Mouse (Mus musculus) forebrain, embryonic 10.5 days (tissue): ENCODE measurements at regions not wholly inside any gene's neighbourhood (a gene's known extent, or its start where the extent isn't known, plus 50 kb on each side); places are given as distances from the start of the nearest gene placed in this dataset.

Experiments used
- DNase-seq: peaks from one replicate; pipeline ENCODE4 v3.0.0-alpha.2; 2017; ENCODE audit warnings: low spot score; ENCODE audit errors: extremely low spot score
- H3K27ac ChIP-seq: fragments of 300-500 bp; sonication (generic); 2 replicates; pipeline ENCODE4 v1.5.1; 2016; ENCODE audit warnings: mild to moderate bottlenecking
- H3K27me3 ChIP-seq: fragments of 300-500 bp; sonication (generic); 2 replicates; pipeline ENCODE4 v1.6.1; 2016; ENCODE audit warnings: mild to moderate bottlenecking; ENCODE audit not compliant: poor library complexity, severe bottlenecking
- H3K36me3 ChIP-seq: fragments of 300-500 bp; sonication (generic); replicated peaks from 2 replicates; pipeline ENCODE4 v1.6.1; 2016; ENCODE audit warnings: mild to moderate bottlenecking, moderate library complexity
- H3K4me1 ChIP-seq: fragments of 300-500 bp; sonication (generic); 2 replicates; pipeline ENCODE4 v1.6.1; 2016
- H3K4me3 ChIP-seq: fragments of 300-500 bp; sonication (generic); 2 replicates; pipeline ENCODE4 v1.5.1; 2016; ENCODE audit warnings: mild to moderate bottlenecking, moderate library complexity
- H3K9me3 ChIP-seq: fragments of 300-500 bp; sonication (generic); 2 replicates; pipeline ENCODE4 v1.6.1; 2016; ENCODE audit warnings: mild to moderate bottlenecking, moderate library complexity
- WGBS: fragments of 180-500 bp; shearing (Covaris S2); methylation state at CpG from one replicate; pipeline ENCODE4 v1.1.7; 2016; 5-methylcytosine and 5-hydroxymethylcytosine counted together

DNA sequence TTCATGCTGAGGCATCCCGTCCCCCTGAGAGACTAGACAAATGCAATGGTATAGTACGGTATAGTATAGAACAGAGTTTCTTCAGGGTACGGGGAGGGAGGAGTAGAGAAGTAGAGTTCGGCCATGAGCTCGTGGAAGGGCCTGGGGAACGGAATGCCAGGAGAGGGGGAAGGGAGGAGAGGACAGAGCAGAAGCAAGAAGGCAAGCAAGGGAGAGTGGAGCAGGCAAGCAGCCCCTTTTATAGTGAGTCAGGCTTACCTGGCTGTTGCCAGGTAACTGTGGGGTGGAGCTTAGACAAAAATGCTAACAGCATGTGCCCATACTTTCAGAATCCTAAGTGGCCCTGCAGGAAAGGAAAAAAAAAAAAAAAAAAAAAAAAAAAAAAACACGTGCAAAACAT lies 174.7 kb upstream of the Dapk1 start:
- Histone ChIP-seq H3K4me1 (peaks cover 22% of the 10 kb centered on the region), H3K9me3 (no peaks in the 10 kb centered on the region), H3K4me3 (no peak overlapping the region), H3K27me3 (no peaks in the 10 kb centered on the region; the same call in 1 of the 2 replicates), H3K36me3 (no peaks in the 10 kb centered on the region), H3K27ac (peak overlapping the region; percentile 5; the same call in 1 of the 2 replicates)
- WGBS = 61% methylated on average over 7 of the region's 7 CpGs
- no peak for DNase-seq

GRCm38 (mm10) chr13:60427755-60428385 lies 173.9 kb upstream of the Dapk1 start:
- peaks cover 22% of the 10 kb centered on the region for H3K4me1 ChIP-seq
- no peaks in the 10 kb centered on the region for H3K36me3 ChIP-seq
- H3K9me3 ChIP-seq = no peaks in the 10 kb centered on the region
- no peak for DNase-seq
- WGBS = 33% methylated on average over 12 of the region's 12 CpGs
- H3K27ac ChIP-seq = peak overlapping the region; percentile 65
- H3K4me3 ChIP-seq = no peak overlapping the region
- H3K27me3 ChIP-seq = no peaks in the 10 kb centered on the region; the same call in 1 of the 2 replicates

DNA sequence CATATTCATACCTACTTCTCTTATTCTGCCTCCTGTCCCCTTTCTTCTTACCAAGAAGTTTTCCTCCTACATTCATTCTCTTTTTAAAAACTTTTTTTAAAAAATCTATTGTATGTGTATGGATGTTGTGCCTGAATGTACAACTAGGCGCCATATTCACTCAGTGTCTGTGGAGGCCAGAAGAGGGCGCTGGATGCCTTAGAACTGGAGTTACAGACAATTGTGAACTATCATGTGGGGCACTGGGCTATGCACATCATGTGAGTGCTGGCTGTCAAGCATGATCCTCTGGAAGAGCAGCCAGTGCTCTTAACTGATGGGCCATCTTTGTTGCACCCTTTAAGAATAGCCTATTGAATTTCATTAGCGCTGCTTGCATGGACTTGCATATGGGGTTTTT lies 172.6 kb upstream of the Dapk1 start:
- Histone ChIP-seq H3K36me3 (no peaks in the 10 kb centered on the region), H3K4me3 (no peak overlapping the region), H3K4me1 (peaks cover 22% of the 10 kb centered on the region), H3K9me3 (no peaks in the 10 kb centered on the region), H3K27me3 (no peaks in the 10 kb centered on the region; the same call in 1 of the 2 replicates), H3K27ac (no peak overlapping the region)
- no peak for DNase-seq
- WGBS = 72% methylated on average over 3 of the region's 3 CpGs

GRCm38 (mm10) chr13:60431412-60431811 lies 170.3 kb upstream of the Dapk1 start:
- no peaks in the 10 kb centered on the region for H3K36me3 ChIP-seq
- no peaks in the 10 kb centered on the region for H3K9me3 ChIP-seq
- H3K27me3 ChIP-seq = no peaks in the 10 kb centered on the region; the same call in 1 of the 2 replicates
- H3K4me1 ChIP-seq = peaks cover 21% of the 10 kb centered on the region
- no peak for DNase-seq
- H3K27ac ChIP-seq = no peak overlapping the region
- WGBS = 91% methylated on average over 8 of the region's 8 CpGs
- H3K4me3 ChIP-seq = no peak overlapping the region

GRCm38 (mm10) chr13:60434221-60435210 lies 167.2 kb upstream of the Dapk1 start:
- DNase-seq = no peak
- H3K9me3 ChIP-seq = no peaks in the 10 kb centered on the region
- peak overlapping the region; percentile 45 for H3K27ac ChIP-seq
- H3K27me3 ChIP-seq = no peaks in the 10 kb centered on the region
- 63% methylated on average over 11 of the region's 11 CpGs for WGBS
- H3K4me1 ChIP-seq = peaks cover 8% of the 10 kb centered on the region
- H3K36me3 ChIP-seq = no peaks in the 10 kb centered on the region
- no peak overlapping the region for H3K4me3 ChIP-seq

DNA sequence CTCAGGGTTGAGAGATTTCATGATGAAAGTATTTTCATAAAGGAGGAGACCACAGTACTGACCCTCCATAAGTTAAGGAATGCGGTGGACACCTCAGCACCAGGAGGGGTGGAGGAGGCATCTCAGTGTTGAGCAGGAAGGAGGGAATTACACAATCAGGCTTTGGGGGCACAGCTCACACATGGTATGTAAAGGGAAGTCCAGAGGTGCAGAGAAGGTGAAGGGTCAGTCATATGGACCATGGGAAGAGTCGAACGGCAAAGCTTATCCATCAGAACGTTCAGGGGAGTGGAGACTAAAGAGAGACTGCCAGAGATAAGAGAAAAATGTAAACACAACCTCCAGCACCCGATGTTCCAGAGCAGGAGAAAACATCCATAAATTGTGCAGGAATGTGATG lies 166.4 kb upstream of the Dapk1 start:
- 66% methylated on average over 5 of the region's 5 CpGs for WGBS
- Histone ChIP-seq H3K9me3 (no peaks in the 10 kb centered on the region), H3K4me1 (peaks cover 16% of the 10 kb centered on the region), H3K27me3 (no peaks in the 10 kb centered on the region), H3K27ac (peak overlapping the region; percentile 63), H3K4me3 (no peak overlapping the region), H3K36me3 (no peaks in the 10 kb centered on the region)
- DNase-seq = no peak

GRCm38 (mm10) chr13:60438177-60438576 lies 163.6 kb upstream of the Dapk1 start:
- DNase-seq = no peak
- Histone ChIP-seq H3K4me3 (no peak overlapping the region), H3K9me3 (no peaks in the 10 kb centered on the region), H3K27ac (no peak overlapping the region), H3K4me1 (peaks cover 27% of the 10 kb centered on the region), H3K36me3 (no peaks in the 10 kb centered on the region), H3K27me3 (no peaks in the 10 kb centered on the region)
- WGBS = 93% methylated on average over 2 of the region's 2 CpGs

DNA sequence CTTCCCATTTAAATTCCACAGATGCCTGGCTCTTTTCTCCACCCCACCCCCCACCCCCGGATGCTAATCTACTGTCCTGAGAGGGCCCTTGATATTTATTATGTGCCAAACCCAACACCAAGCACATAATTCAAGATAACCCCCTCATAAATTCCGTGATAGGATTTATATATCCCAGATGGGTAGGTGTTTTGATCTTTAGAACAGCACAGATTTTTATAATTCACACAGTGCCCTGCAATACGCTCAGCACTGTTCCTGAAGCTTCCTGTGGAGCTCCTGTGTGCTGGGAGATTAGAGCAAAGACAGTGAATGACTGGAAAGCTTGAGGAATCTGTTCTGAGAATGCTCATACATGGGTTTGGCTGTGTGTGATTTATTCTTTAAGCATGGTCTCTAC lies 161.2 kb upstream of the Dapk1 start:
- no peaks in the 10 kb centered on the region for H3K27me3 ChIP-seq
- WGBS = 64% methylated on average over 3 of the region's 3 CpGs
- no peak overlapping the region for H3K27ac ChIP-seq
- DNase-seq = no peak
- no peaks in the 10 kb centered on the region for H3K9me3 ChIP-seq
- H3K4me1 ChIP-seq = peaks cover 23% of the 10 kb centered on the region
- H3K36me3 ChIP-seq = no peaks in the 10 kb centered on the region
- no peak overlapping the region for H3K4me3 ChIP-seq

- H3K4me1 ChIP-seq = peaks cover 16% of the 10 kb centered on the region
- H3K36me3 ChIP-seq = no peaks in the 10 kb centered on the region
- H3K27ac ChIP-seq = no peak overlapping the region
- no peak for DNase-seq
- H3K9me3 ChIP-seq = no peaks in the 10 kb centered on the region
- WGBS = 90% methylated on average over 5 of the region's 5 CpGs
- H3K27me3 ChIP-seq = no peaks in the 10 kb centered on the region
- no peak overlapping the region for H3K4me3 ChIP-seq
These were observed 156.6 kb upstream of the Dapk1 start for GRCm38 (mm10) chr13:60445164-60445563.

GRCm38 (mm10) chr13:60446926-60447325 lies 154.8 kb upstream of the Dapk1 start:
- WGBS = 64% methylated on average over 5 of the region's 5 CpGs
- Histone ChIP-seq H3K27ac (no peak overlapping the region), H3K9me3 (no peaks in the 10 kb centered on the region), H3K4me3 (no peak overlapping the region), H3K36me3 (no peaks in the 10 kb centered on the region), H3K27me3 (no peaks in the 10 kb centered on the region), H3K4me1 (peaks cover 8% of the 10 kb centered on the region; the same call in 1 of the 2 replicates)
- no peak for DNase-seq

GRCm38 (mm10) chr13:60450721-60451506 lies 150.8 kb upstream of the Dapk1 start:
- Histone ChIP-seq H3K4me3 (no peak overlapping the region), H3K9me3 (no peaks in the 10 kb centered on the region), H3K27me3 (no peaks in the 10 kb centered on the region), H3K27ac (no peak overlapping the region), H3K36me3 (no peaks in the 10 kb centered on the region), H3K4me1 (peaks cover 21% of the 10 kb centered on the region)
- DNase-seq = no peak
- WGBS = 83% methylated on average over 10 of the region's 10 CpGs

GRCm38 (mm10) chr13:60453821-60454483 lies 147.8 kb upstream of the Dapk1 start:
- no peak for DNase-seq
- H3K4me1 ChIP-seq = peaks cover 18% of the 10 kb centered on the region
- H3K27ac ChIP-seq = no peak overlapping the region
- H3K4me3 ChIP-seq = no peak overlapping the region
- H3K9me3 ChIP-seq = no peaks in the 10 kb centered on the region
- no peaks in the 10 kb centered on the region for H3K27me3 ChIP-seq
- WGBS = 93% methylated on average over 9 of the region's 9 CpGs
- no peaks in the 10 kb centered on the region for H3K36me3 ChIP-seq
